Mouse (Mus musculus) thymus, adult 2 months (tissue): Measurements from ENCODE around the gene Plaur.

Experiments used
- CTCF ChIP-seq: fragments of 200-500 bp; IDR thresholded peaks from 2 replicates; pipeline ENCODE4 v1.5.1; 2012; ENCODE audit warnings: mild to moderate bottlenecking, control low read depth, low read length, moderate library complexity, borderline replicate concordance; ENCODE audit not compliant: control insufficient read depth, poor library complexity, insufficient read depth; ENCODE audit errors: extremely low read depth
- POLR2A ChIP-seq: fragments of 200-500 bp; IDR thresholded peaks from 2 replicates; pipeline ENCODE4 v1.6.1; 2012; ENCODE audit warnings: mild to moderate bottlenecking, low read length, control low read depth, moderate library complexity; ENCODE audit not compliant: control insufficient read depth, poor library complexity, insufficient read depth; ENCODE audit errors: extremely low read depth

- no peak for TF ChIP-seq CTCF
- TF ChIP-seq POLR2A = no peak
These were observed 31.5 kb upstream of the Plaur start for GRCm38 (mm10) chr7:24430551-24431345.
